Mouse (Mus musculus): ENCODE measurements at regions not wholly inside any gene's neighbourhood (a gene's known extent, or its start where the extent isn't known, plus 50 kb on each side); places are given as distances from the start of the nearest gene placed in this dataset.

- TF ChIP-seq CTCF (IDR thresholded peaks at IDR 0.05; ENCODE audit: control insufficient read depth, insufficient read depth, insufficient replicate concordance, low read depth, low read length) (no peak), POLR2A (IDR thresholded peaks at IDR 0.05; ENCODE audit: control insufficient read depth, low read depth, low read length) (no peak)
Measured at GRCm38 (mm10) chr14:120150589-120150988, 108.4 kb upstream of the Oxgr1 start.
